Mouse (Mus musculus) limb, embryonic 13.5 days (tissue): ENCODE data around the gene Tiparp. TPM values are rescaled to one million over a fixed set of nuclear protein-coding genes. Genes with fewer than 3 reads are reported as not detected.

Source experiments
- ATAC-seq: fragments of 200-750 bp; cut with Nextera tagmentation; 2 replicates; pipeline ENCODE4 v1.8.0; 2017; ENCODE audit warnings: low read depth, moderate number of reproducible peaks, moderate TSS enrichment; ENCODE audit not compliant: low FRiP score
- H3K27ac ChIP-seq: fragments of 300-500 bp; sonication (generic); 2 replicates; pipeline ENCODE4 v1.5.1; 2015; ENCODE audit warnings: inconsistent platforms, mild to moderate bottlenecking, moderate library complexity
- H3K27me3 ChIP-seq: fragments of 300-500 bp; sonication (generic); 2 replicates; pipeline ENCODE4 v1.6.1; 2015; ENCODE audit warnings: mild to moderate bottlenecking, inconsistent platforms
- H3K36me3 ChIP-seq: fragments of 300-500 bp; sonication (generic); 2 replicates; pipeline ENCODE4 v1.6.1; 2015; ENCODE audit warnings: inconsistent platforms, mild to moderate bottlenecking, moderate library complexity
- H3K4me1 ChIP-seq: fragments of 300-500 bp; sonication (generic); 2 replicates; pipeline ENCODE4 v1.6.1; 2015; ENCODE audit warnings: inconsistent platforms
- H3K4me2 ChIP-seq: fragments of 300-500 bp; sonication (generic); replicated peaks from 2 replicates; pipeline ENCODE4 v1.6.1; 2015; ENCODE audit warnings: inconsistent platforms, mild to moderate bottlenecking, moderate library complexity
- H3K4me3 ChIP-seq: fragments of 300-500 bp; sonication (generic); 2 replicates; pipeline ENCODE4 v1.5.1; 2015; ENCODE audit warnings: moderate library complexity, mild to moderate bottlenecking, inconsistent platforms
- H3K9ac ChIP-seq: fragments of 300-500 bp; sonication (generic); 2 replicates; pipeline ENCODE4 v1.6.1; 2015; ENCODE audit warnings: mild to moderate bottlenecking, inconsistent platforms
- H3K9me3 ChIP-seq: fragments of 300-500 bp; sonication (generic); 2 replicates; pipeline ENCODE4 v1.6.1; 2016; ENCODE audit warnings: inconsistent platforms
- WGBS: fragments of 180-500 bp; shearing (Covaris S2); methylation state at CpG from one replicate; pipeline ENCODE4 v1.1.7; 2015; 5-methylcytosine and 5-hydroxymethylcytosine counted together
- polyA plus RNA-seq: library from polyadenylated mRNA; unstranded; fragments of >200 nt; fragmentation: Nextera tagmentation; extraction: Ambion mirVana; gene quantifications from 2 replicates; pipeline ENCODE4 v1.2.1, GENCODE M21; 2015

Gene Tiparp
- polyA plus RNA-seq, 1 experiment from 2014 or later, result 33.4 TPM

GRCm38 (mm10) chr3:65563926-65564624 is 35.9 kb downstream of the Tiparp start:
- peaks cover 8% of the 10 kb centered on the region; the same call in 1 of the 2 replicates for H3K4me1 ChIP-seq
- WGBS, result 58% methylated on average over 6 of the region's 6 CpGs
- H3K4me3 ChIP-seq, result no peak overlapping the region
- H3K9me3 ChIP-seq, result no peaks in the 10 kb centered on the region
- ATAC-seq, result no peak
- H3K36me3 ChIP-seq, result no peaks in the 10 kb centered on the region
- H3K27ac ChIP-seq, result no peak overlapping the region
- H3K27me3 ChIP-seq, result no peaks in the 10 kb centered on the region
- H3K4me2 ChIP-seq, result no peak overlapping the region
- H3K9ac ChIP-seq, result no peak overlapping the region

- Histone ChIP-seq H3K4me3 (no peak overlapping the region), H3K4me1 (peaks cover 8% of the 10 kb centered on the region; the same call in 1 of the 2 replicates), H3K27ac (no peak overlapping the region), H3K4me2 (no peak overlapping the region), H3K27me3 (no peaks in the 10 kb centered on the region), H3K36me3 (no peaks in the 10 kb centered on the region), H3K9me3 (no peaks in the 10 kb centered on the region), H3K9ac (no peak overlapping the region)
- ATAC-seq, result no peak
- 52% methylated on average over 9 of the region's 9 CpGs for WGBS
Observed at GRCm38 (mm10) chr3:65565632-65566300, 37.6 kb downstream of the Tiparp start.

- H3K9me3 ChIP-seq, result no peaks in the 10 kb centered on the region
- H3K4me2 ChIP-seq, result no peak overlapping the region
- no peak overlapping the region for H3K9ac ChIP-seq
- H3K27ac ChIP-seq, result no peak overlapping the region
- no peaks in the 10 kb centered on the region for H3K36me3 ChIP-seq
- no peak overlapping the region for H3K4me3 ChIP-seq
- no peaks in the 10 kb centered on the region for H3K4me1 ChIP-seq
- ATAC-seq, result no peak
- H3K27me3 ChIP-seq, result no peaks in the 10 kb centered on the region
Observed at GRCm38 (mm10) chr3:65569941-65570340, 41.7 kb downstream of the Tiparp start.

- WGBS, result 58% methylated on average over 3 of the region's 3 CpGs
- Histone ChIP-seq H3K4me1 (no peaks in the 10 kb centered on the region), H3K4me2 (no peak overlapping the region), H3K27me3 (0 out of 2 replicates have a peak, but pooled peaks cover 2% of the 10 kb centered on the region), H3K4me3 (no peak overlapping the region), H3K9ac (no peak overlapping the region), H3K36me3 (no peaks in the 10 kb centered on the region), H3K9me3 (no peaks in the 10 kb centered on the region), H3K27ac (no peak overlapping the region)
- ATAC-seq, result no peak
Observed at GRCm38 (mm10) chr3:65573516-65573915, 45.3 kb downstream of the Tiparp start.

GRCm38 (mm10) chr3:65577602-65578001 is 49.4 kb downstream of the Tiparp start:
- 0 out of 2 replicates have a peak, but pooled peaks cover 2% of the 10 kb centered on the region for H3K27me3 ChIP-seq
- H3K4me2 ChIP-seq, result no peak overlapping the region
- H3K36me3 ChIP-seq, result no peaks in the 10 kb centered on the region
- H3K9me3 ChIP-seq, result no peaks in the 10 kb centered on the region
- H3K27ac ChIP-seq, result no peak overlapping the region
- no peak for ATAC-seq
- no peak overlapping the region for H3K9ac ChIP-seq
- H3K4me3 ChIP-seq, result no peak overlapping the region
- WGBS, result 86% methylated on average over 3 of the region's 3 CpGs
- H3K4me1 ChIP-seq, result no peaks in the 10 kb centered on the region

- WGBS, result 76% methylated on average over 12 of the region's 12 CpGs
- H3K27ac ChIP-seq, result no peak overlapping the region
- no peak overlapping the region for H3K9ac ChIP-seq
- H3K9me3 ChIP-seq, result no peaks in the 10 kb centered on the region
- H3K4me3 ChIP-seq, result no peak overlapping the region
- H3K4me2 ChIP-seq, result no peak overlapping the region
- 0 out of 2 replicates have a peak, but pooled peaks cover 2% of the 10 kb centered on the region for H3K27me3 ChIP-seq
- H3K4me1 ChIP-seq, result no peaks in the 10 kb centered on the region
- H3K36me3 ChIP-seq, result no peaks in the 10 kb centered on the region
- ATAC-seq, result no peak
Observed at GRCm38 (mm10) chr3:65579260-65579921, 51.2 kb downstream of the Tiparp start.

- ATAC-seq, result no peak
Observed at GRCm38 (mm10) chr3:65581596-65581995, 53.4 kb downstream of the Tiparp start.

GRCm38 (mm10) chr3:65584329-65584728 is 56.1 kb downstream of the Tiparp start:
- peaks cover 29% of the 10 kb centered on the region for H3K4me1 ChIP-seq
- H3K9me3 ChIP-seq, result no peaks in the 10 kb centered on the region
- no peaks in the 10 kb centered on the region for H3K36me3 ChIP-seq
- no peak overlapping the region for H3K27ac ChIP-seq
- H3K27me3 ChIP-seq, result peaks cover 4% of the 10 kb centered on the region; the same call in 1 of the 2 replicates
- 72% methylated on average over 1 of the region's 1 CpGs for WGBS
- no peak for ATAC-seq
- no peak overlapping the region for H3K4me2 ChIP-seq
- no peak overlapping the region for H3K4me3 ChIP-seq
- no peak overlapping the region for H3K9ac ChIP-seq

More at GRCm38 (mm10) chr3:65581596-65581995, 53.4 kb downstream of the Tiparp start:
- Histone ChIP-seq H3K36me3 (no peaks in the 10 kb centered on the region), H3K4me3 (no peak overlapping the region), H3K27me3 (0 out of 2 replicates have a peak, but pooled peaks cover 2% of the 10 kb centered on the region), H3K4me2 (no peak overlapping the region), H3K27ac (no peak overlapping the region), H3K9me3 (no peaks in the 10 kb centered on the region), H3K4me1 (peaks cover 9% of the 10 kb centered on the region), H3K9ac (no peak overlapping the region)
- 84% methylated on average over 4 of the region's 4 CpGs for WGBS

- no peak for ATAC-seq
- Histone ChIP-seq H3K9me3 (no peaks in the 10 kb centered on the region), H3K4me2 (no peak overlapping the region), H3K9ac (no peak overlapping the region), H3K27ac (no peak overlapping the region), H3K36me3 (no peaks in the 10 kb centered on the region), H3K4me1 (peaks cover 29% of the 10 kb centered on the region), H3K27me3 (peaks cover 4% of the 10 kb centered on the region; the same call in 1 of the 2 replicates), H3K4me3 (no peak overlapping the region)
- WGBS, result 76% methylated on average over 8 of the region's 8 CpGs
Observed at GRCm38 (mm10) chr3:65585291-65585690, 57.1 kb downstream of the Tiparp start.

GRCm38 (mm10) chr3:65585823-65586482 is 57.7 kb downstream of the Tiparp start:
- peak overlapping the region; percentile 48; the same call in 1 of the 2 replicates for H3K9ac ChIP-seq
- ATAC-seq, result peak; percentile 34; the same call in 1 of the 2 replicates
- no peak overlapping the region; the same call in 1 of the 2 replicates for H3K27ac ChIP-seq

GRCm38 (mm10) chr3:65586483-65586905 is 58.3 kb downstream of the Tiparp start:
- H3K9ac ChIP-seq, result peak overlapping the region; percentile 48; the same call in 1 of the 2 replicates
- peak overlapping the region; percentile 62 for H3K4me2 ChIP-seq
- peak; percentile 84 for ATAC-seq
- 6% methylated on average over 16 of the region's 16 CpGs for WGBS
- peaks cover 4% of the 10 kb centered on the region; the same call in 1 of the 2 replicates for H3K27me3 ChIP-seq
- H3K4me1 ChIP-seq, result peaks cover 29% of the 10 kb centered on the region
- no peaks in the 10 kb centered on the region for H3K9me3 ChIP-seq
- no peaks in the 10 kb centered on the region for H3K36me3 ChIP-seq
- H3K27ac ChIP-seq, result no peak overlapping the region; the same call in 1 of the 2 replicates
- peak overlapping the region; percentile 31 for H3K4me3 ChIP-seq

More at GRCm38 (mm10) chr3:65585823-65586482, 57.7 kb downstream of the Tiparp start:
- Histone ChIP-seq H3K36me3 (no peaks in the 10 kb centered on the region), H3K9me3 (no peaks in the 10 kb centered on the region), H3K4me1 (peaks cover 29% of the 10 kb centered on the region), H3K27me3 (peaks cover 4% of the 10 kb centered on the region; the same call in 1 of the 2 replicates), H3K4me2 (peak overlapping the region; percentile 62), H3K4me3 (peak overlapping the region; percentile 31)
- WGBS, result 30% methylated on average over 16 of the region's 16 CpGs
